Mouse (Mus musculus) liver, embryonic 14.5 days (tissue): ENCODE results near the gene Prn.

Experiments used
- CTCF ChIP-seq: IDR thresholded peaks from 2 replicates; pipeline ENCODE4 v1.5.1; 2016; ENCODE audit warnings: antibody characterized with exemption, low read depth, control low read depth
- EP300 ChIP-seq: IDR thresholded peaks from 2 replicates; pipeline ENCODE4 v1.6.1; 2016; ENCODE audit warnings: antibody characterized with exemption, low read depth

DNA sequence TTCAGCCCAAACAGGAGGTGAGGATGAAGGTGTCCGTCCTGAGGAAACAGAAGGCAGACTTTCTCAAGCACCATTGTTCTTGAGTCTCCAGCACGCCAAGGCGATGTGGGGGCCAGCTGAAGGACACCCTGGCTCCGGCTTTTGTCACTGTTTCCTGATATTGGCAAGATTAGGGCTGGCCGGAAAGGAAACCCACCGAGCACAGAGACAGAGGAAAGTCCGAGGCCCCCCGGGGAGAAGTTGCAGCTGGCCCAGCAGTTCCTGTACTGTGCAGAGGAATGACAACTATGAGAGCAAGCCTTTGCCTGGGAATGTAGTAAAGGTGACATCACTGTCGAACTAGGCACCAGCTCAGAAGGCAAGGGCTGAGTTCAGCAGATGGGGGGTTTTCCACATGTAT lies 71.1 kb downstream of the Prn start:
- no peak for TF ChIP-seq EP300
- TF ChIP-seq CTCF = no peak
